Mouse (Mus musculus): ENCODE results near the gene Serpina1b. TPM values are rescaled to one million over a fixed set of nuclear protein-coding genes. Genes with fewer than 3 reads are reported as not detected.
"Not testable (repeated sequence)": the region's sequence is repeated elsewhere in the genome, so short reads cannot be mapped to it uniquely, and the experiment has no call there.

Gene Serpina1b
- polyA plus RNA-seq, 1 experiment from 2014 or later: not detected

GRCm38 (mm10) chr12:103760316-103760715 is 69.9 kb downstream of the Serpina1b start:
- not testable (repeated sequence) for H3K9me3 ChIP-seq; H3K27ac ChIP-seq (replicated peaks); H3K27me3 ChIP-seq; H3K4me3 ChIP-seq; H3K9ac ChIP-seq (replicated peaks); ATAC-seq (replicated peaks); H3K4me1 ChIP-seq; H3K4me2 ChIP-seq (replicated peaks); H3K36me3 ChIP-seq
- WGBS: 93% methylated on average over 3 of the region's 3 CpGs

GRCm38 (mm10) chr12:103745957-103746356 is 84.2 kb downstream of the Serpina1b start:
- WGBS: 81% methylated on average over 5 of the region's 5 CpGs
- not testable (repeated sequence) for ATAC-seq (replicated peaks); H3K36me3 ChIP-seq; H3K4me1 ChIP-seq; H3K9ac ChIP-seq (replicated peaks); H3K4me3 ChIP-seq; H3K9me3 ChIP-seq; H3K27ac ChIP-seq (replicated peaks); H3K27me3 ChIP-seq; H3K4me2 ChIP-seq (replicated peaks)

- not testable (repeated sequence) for H3K36me3 ChIP-seq; H3K4me3 ChIP-seq; H3K27ac ChIP-seq (replicated peaks); ATAC-seq (replicated peaks); H3K9ac ChIP-seq (replicated peaks); H3K27me3 ChIP-seq; H3K4me1 ChIP-seq; H3K9me3 ChIP-seq; H3K4me2 ChIP-seq (replicated peaks)
- 86% methylated on average over 6 of the region's 6 CpGs for WGBS
These were observed 92.2 kb downstream of the Serpina1b start for GRCm38 (mm10) chr12:103737791-103738580.

GRCm38 (mm10) chr12:103735566-103735965 is 94.6 kb downstream of the Serpina1b start:
- not testable (repeated sequence) for H3K9me3 ChIP-seq; H3K27ac ChIP-seq (replicated peaks); H3K27me3 ChIP-seq; H3K4me2 ChIP-seq (replicated peaks); H3K36me3 ChIP-seq; H3K4me1 ChIP-seq; H3K9ac ChIP-seq (replicated peaks); ATAC-seq (replicated peaks); H3K4me3 ChIP-seq
- 99% methylated on average over 4 of the region's 4 CpGs for WGBS

GRCm38 (mm10) chr12:103735101-103735500 is 95.1 kb downstream of the Serpina1b start:
- H3K9me3 ChIP-seq; H3K4me2 ChIP-seq (replicated peaks); ATAC-seq (replicated peaks); H3K27me3 ChIP-seq; H3K36me3 ChIP-seq; H3K4me3 ChIP-seq; H3K27ac ChIP-seq (replicated peaks); H3K4me1 ChIP-seq; H3K9ac ChIP-seq (replicated peaks): not testable (repeated sequence)
- WGBS: 91% methylated on average over 4 of the region's 4 CpGs

- no peak for ATAC-seq (replicated peaks)
- WGBS: 70% methylated on average over 3 of the region's 3 CpGs
- Histone ChIP-seq H3K4me1 (no peaks in the 10 kb centered on the region), H3K4me2 (replicated peaks) (no peak overlapping the region), H3K27me3 (no peaks in the 10 kb centered on the region), H3K4me3 (no peak overlapping the region), H3K27ac (replicated peaks) (no peak overlapping the region), H3K9ac (replicated peaks) (no peak overlapping the region), H3K36me3 (no peaks in the 10 kb centered on the region), H3K9me3 (no peaks in the 10 kb centered on the region)
These were observed 118.6 kb downstream of the Serpina1b start for GRCm38 (mm10) chr12:103711537-103711936.

GRCm38 (mm10) chr12:103710405-103710804 is 119.8 kb downstream of the Serpina1b start:
- no peaks in the 10 kb centered on the region for H3K36me3 ChIP-seq
- H3K9ac ChIP-seq (replicated peaks): no peak overlapping the region
- ATAC-seq (replicated peaks): no peak
- no peak overlapping the region for H3K4me3 ChIP-seq
- H3K27me3 ChIP-seq: no peaks in the 10 kb centered on the region
- no peaks in the 10 kb centered on the region for H3K4me1 ChIP-seq
- no peak overlapping the region for H3K4me2 ChIP-seq (replicated peaks)
- 79% methylated on average over 1 of the region's 1 CpGs for WGBS
- H3K27ac ChIP-seq (replicated peaks): no peak overlapping the region
- H3K9me3 ChIP-seq: no peaks in the 10 kb centered on the region

GRCm38 (mm10) chr12:103706113-103706512 is 124.1 kb downstream of the Serpina1b start:
- Histone ChIP-seq H3K4me1 (no peaks in the 10 kb centered on the region), H3K4me3 (no peak overlapping the region), H3K9me3 (no peaks in the 10 kb centered on the region), H3K9ac (replicated peaks) (no peak overlapping the region), H3K27me3 (no peaks in the 10 kb centered on the region), H3K4me2 (replicated peaks) (no peak overlapping the region), H3K36me3 (no peaks in the 10 kb centered on the region), H3K27ac (replicated peaks) (no peak overlapping the region)
- WGBS: 83% methylated on average over 4 of the region's 4 CpGs
- ATAC-seq (replicated peaks): no peak

- no peak overlapping the region for H3K9ac ChIP-seq (replicated peaks)
- ATAC-seq (replicated peaks): no peak
- H3K4me2 ChIP-seq (replicated peaks): no peak overlapping the region
- no peak overlapping the region for H3K27ac ChIP-seq (replicated peaks)
- no peak overlapping the region for H3K4me3 ChIP-seq
- H3K9me3 ChIP-seq: no peaks in the 10 kb centered on the region
- H3K36me3 ChIP-seq: no peaks in the 10 kb centered on the region
- 79% methylated on average over 2 of the region's 2 CpGs for WGBS
- no peaks in the 10 kb centered on the region for H3K4me1 ChIP-seq
- no peaks in the 10 kb centered on the region for H3K27me3 ChIP-seq
These were observed 124.6 kb downstream of the Serpina1b start for GRCm38 (mm10) chr12:103705547-103705946.

GRCm38 (mm10) chr12:103700144-103700750 is 129.9 kb downstream of the Serpina1b start:
- Histone ChIP-seq H3K4me2 (replicated peaks) (no peak overlapping the region), H3K36me3 (no peaks in the 10 kb centered on the region), H3K9me3 (no peaks in the 10 kb centered on the region), H3K27ac (replicated peaks) (no peak overlapping the region), H3K27me3 (no peaks in the 10 kb centered on the region), H3K4me1 (no peaks in the 10 kb centered on the region), H3K9ac (replicated peaks) (no peak overlapping the region), H3K4me3 (no peak overlapping the region)
- no peak for ATAC-seq (replicated peaks)
- 84% methylated on average over 4 of the region's 4 CpGs for WGBS

GRCm38 (mm10) chr12:103695429-103695828 is 134.7 kb downstream of the Serpina1b start, which contains the start of gene Serpina1f:
TSS of gene Serpina1f (minus strand) at chr12:103695529.
- no peak within 1 kb of the TSS for H3K4me3 ChIP-seq
- H3K9ac ChIP-seq (replicated peaks): no peak within 1 kb of the TSS
- H3K36me3 ChIP-seq: no peaks in the 10 kb centered on the region
- no peaks in the 10 kb centered on the region for H3K4me1 ChIP-seq
- no peak within 1 kb of the TSS for H3K27ac ChIP-seq (replicated peaks)
- H3K4me2 ChIP-seq (replicated peaks): no peak within 1 kb of the TSS
- ATAC-seq (replicated peaks): no peak
- no peaks in the 10 kb centered on the region for H3K27me3 ChIP-seq
- H3K9me3 ChIP-seq: no peaks in the 10 kb centered on the region
- 90% methylated on average over 8 of the region's 8 CpGs for WGBS

GRCm38 (mm10) chr12:103688221-103688814 is 141.9 kb downstream of the Serpina1b start:
- H3K27ac ChIP-seq (replicated peaks): no peak overlapping the region
- no peaks in the 10 kb centered on the region for H3K4me1 ChIP-seq
- WGBS: 68% methylated on average over 3 of the region's 3 CpGs
- no peaks in the 10 kb centered on the region for H3K9me3 ChIP-seq
- no peak overlapping the region for H3K9ac ChIP-seq (replicated peaks)
- no peaks in the 10 kb centered on the region for H3K36me3 ChIP-seq
- no peak for ATAC-seq (replicated peaks)
- H3K27me3 ChIP-seq: no peaks in the 10 kb centered on the region
- H3K4me3 ChIP-seq: no peak overlapping the region
- H3K4me2 ChIP-seq (replicated peaks): no peak overlapping the region
